Mouse (Mus musculus): Measurements from ENCODE around the gene Vmn2r76. TPM values are rescaled to one million over a fixed set of nuclear protein-coding genes. Genes with fewer than 3 reads are reported as not detected.
A peak's percentile ranks its signal among the peaks of the same experiment; 100 is the strongest.
"Not testable (repeated sequence)": the region's sequence is repeated elsewhere in the genome, so short reads cannot be mapped to it uniquely, and the experiment has no call there.

The Vmn2r76 gene
- polyA plus RNA-seq (2014; fragmentation: Nextera tagmentation; extraction: Ambion mirVana) = not detected in 2 replicates

- Histone ChIP-seq H3K4me2 (ENCODE audit: low read depth, low read length) (no peak within 1 kb of the TSS), H3K27ac (replicated peaks; ENCODE audit: low read depth, low read length) (no peak within 1 kb of the TSS), H3K4me1 (ENCODE audit: control insufficient read depth, insufficient read depth, low read length) (no peaks in the 10 kb centered on the region), H3K27me3 (ENCODE audit: control insufficient read depth, insufficient read depth, low read length) (no peaks in the 10 kb centered on the region), H3K9me3 (replicated peaks; ENCODE audit: control insufficient read depth, low read length) (no peaks in the 10 kb centered on the region), H3K4me3 (ENCODE audit: low read depth, low read length) (no peak within 1 kb of the TSS), H3K36me3 (replicated peaks; ENCODE audit: control insufficient read depth, insufficient read depth, low read depth, low read length) (no peaks in the 10 kb centered on the region), H3K9ac (replicated peaks; ENCODE audit: low read length) (no peak within 1 kb of the TSS)
- DNase-seq (ENCODE audit: low spot score) (no peak), ATAC-seq (replicated peaks; ENCODE audit: insufficient number of reproducible peaks, low FRiP score, low TSS enrichment, low read depth) (no peak)
- 74% methylated on average over 1 of the region's 1 CpGs for WGBS
Observed at GRCm38 (mm10) chr7:86246208-86246607, at the start of gene Vmn2r76. Gene Vmn2r76 (minus strand): TSS chr7:86246308.

- Histone ChIP-seq H3K27me3 (ENCODE audit: control insufficient read depth, insufficient read depth, low read length) (no peaks in the 10 kb centered on the region), H3K4me2 (ENCODE audit: low read depth, low read length) (no peak within 1 kb of the TSS), H3K36me3 (replicated peaks; ENCODE audit: control insufficient read depth, insufficient read depth, low read depth, low read length) (no peaks in the 10 kb centered on the region), H3K27ac (replicated peaks; ENCODE audit: low read depth, low read length) (no peak within 1 kb of the TSS), H3K9ac (replicated peaks; ENCODE audit: low read length) (no peak within 1 kb of the TSS), H3K9me3 (replicated peaks; ENCODE audit: control insufficient read depth, low read length) (no peaks in the 10 kb centered on the region), H3K4me1 (ENCODE audit: control insufficient read depth, insufficient read depth, low read length) (no peaks in the 10 kb centered on the region), H3K4me3 (ENCODE audit: low read depth, low read length) (no peak within 1 kb of the TSS)
- DNase-seq (ENCODE audit: low spot score) (no peak), ATAC-seq (replicated peaks; ENCODE audit: insufficient number of reproducible peaks, low FRiP score, low TSS enrichment, low read depth) (no peak)
- WGBS = 84% methylated on average over 1 of the region's 1 CpGs
Observed at GRCm38 (mm10) chr7:86277072-86277471, 31.0 kb upstream of the Vmn2r76 start, which contains the start of gene Olfr310. Gene Olfr310 (minus strand): TSS chr7:86277172.

GRCm38 (mm10) chr7:86211345-86211744 lies 34.8 kb downstream of the Vmn2r76 start:
- DNase-seq (ENCODE audit: low spot score) (peak; percentile 54), ATAC-seq (replicated peaks; ENCODE audit: insufficient number of reproducible peaks, low FRiP score, low TSS enrichment, low read depth) (no peak)
- H3K9ac ChIP-seq (replicated peaks; ENCODE audit: low read length) = no peak overlapping the region
- H3K4me2 ChIP-seq (ENCODE audit: low read depth, low read length) = no peak overlapping the region
- no peaks in the 10 kb centered on the region for H3K27me3 ChIP-seq (ENCODE audit: control insufficient read depth, insufficient read depth, low read length)
- no peak overlapping the region for H3K4me3 ChIP-seq (ENCODE audit: low read depth, low read length)
- H3K27ac ChIP-seq (replicated peaks; ENCODE audit: low read depth, low read length) = no peak overlapping the region
- no peaks in the 10 kb centered on the region for H3K9me3 ChIP-seq (replicated peaks; ENCODE audit: control insufficient read depth, low read length)
- no peaks in the 10 kb centered on the region for H3K36me3 ChIP-seq (replicated peaks; ENCODE audit: control insufficient read depth, insufficient read depth, low read depth, low read length)
- H3K4me1 ChIP-seq (ENCODE audit: control insufficient read depth, insufficient read depth, low read length) = no peaks in the 10 kb centered on the region

- H3K27ac ChIP-seq (replicated peaks; ENCODE audit: low read depth, low read length); ATAC-seq (replicated peaks; ENCODE audit: insufficient number of reproducible peaks, low FRiP score, low TSS enrichment, low read depth); H3K4me3 ChIP-seq (ENCODE audit: low read depth, low read length); H3K27me3 ChIP-seq (ENCODE audit: control insufficient read depth, insufficient read depth, low read length); H3K9me3 ChIP-seq (replicated peaks; ENCODE audit: control insufficient read depth, low read length); H3K4me1 ChIP-seq (ENCODE audit: control insufficient read depth, insufficient read depth, low read length); H3K4me2 ChIP-seq (ENCODE audit: low read depth, low read length); H3K9ac ChIP-seq (replicated peaks; ENCODE audit: low read length); DNase-seq (ENCODE audit: low spot score); H3K36me3 ChIP-seq (replicated peaks; ENCODE audit: control insufficient read depth, insufficient read depth, low read depth, low read length): not testable (repeated sequence)
- WGBS = 64% methylated on average over 1 of the region's 1 CpGs
Observed at GRCm38 (mm10) chr7:86171678-86172077, 74.4 kb downstream of the Vmn2r76 start, which contains the start of gene Vmn2r75. Gene Vmn2r75 (minus strand): TSS chr7:86171778.

Other genes with a start within 250 kb of the Vmn2r76 start
- not detected in 2 replicates for gene Vmn2r75, start 74.5 kb downstream of the Vmn2r76 start, polyA plus RNA-seq (2014; fragmentation: Nextera tagmentation; extraction: Ambion mirVana)
- gene Olfr310, start 30.9 kb upstream of the Vmn2r76 start, polyA plus RNA-seq (2014; fragmentation: Nextera tagmentation; extraction: Ambion mirVana) = not detected in 2 replicates
- gene Olfr309, start 67.4 kb upstream of the Vmn2r76 start, polyA plus RNA-seq (2014; fragmentation: Nextera tagmentation; extraction: Ambion mirVana) = not detected in 2 replicates
- gene Olfr308, start 79.3 kb upstream of the Vmn2r76 start, polyA plus RNA-seq (2014; fragmentation: Nextera tagmentation; extraction: Ambion mirVana) = not detected in 2 replicates
- not detected in 2 replicates for gene Olfr307, start 91.3 kb upstream of the Vmn2r76 start, polyA plus RNA-seq (2014; fragmentation: Nextera tagmentation; extraction: Ambion mirVana)
- gene Olfr305, start 120.6 kb upstream of the Vmn2r76 start, polyA plus RNA-seq (2014; fragmentation: Nextera tagmentation; extraction: Ambion mirVana) = not detected in 2 replicates
- gene Olfr304, start 140.3 kb upstream of the Vmn2r76 start, polyA plus RNA-seq (2014; fragmentation: Nextera tagmentation; extraction: Ambion mirVana) = not detected in 2 replicates
- not detected in 2 replicates for gene Olfr303, start 151.5 kb upstream of the Vmn2r76 start, polyA plus RNA-seq (2014; fragmentation: Nextera tagmentation; extraction: Ambion mirVana)
- gene Olfr301, start 157.5 kb upstream of the Vmn2r76 start, polyA plus RNA-seq (2014; fragmentation: Nextera tagmentation; extraction: Ambion mirVana) = not detected in 2 replicates
- gene Olfr299, start 213.6 kb upstream of the Vmn2r76 start, polyA plus RNA-seq (2014; fragmentation: Nextera tagmentation; extraction: Ambion mirVana) = not detected in 2 replicates
- not detected in 2 replicates for gene Olfr298, start 246.2 kb upstream of the Vmn2r76 start, polyA plus RNA-seq (2014; fragmentation: Nextera tagmentation; extraction: Ambion mirVana)

All from embryonic facial prominence, embryonic 11.5 days (tissue).